Mouse (Mus musculus): ENCODE measurements at regions not wholly inside any gene's neighbourhood (a gene's known extent, or its start where the extent isn't known, plus 50 kb on each side); places are given as distances from the start of the nearest gene placed in this dataset.

GRCm38 (mm10) chr15:51689498-51689897, 2195.2 kb upstream of the Gm7489 start:
- TF ChIP-seq GATA1 (IDR thresholded peaks at IDR 0.05; ENCODE audit: borderline replicate concordance, low read length) = no peak
- TF ChIP-seq FLI1 (IDR thresholded peaks at IDR 0.05; ENCODE audit: low read length) = no peak

All from megakaryocyte, embryonic 14.5 days (primary cell).